Mouse (Mus musculus): Measurements from ENCODE around the gene Bend3.

Gene Bend3

DNA sequence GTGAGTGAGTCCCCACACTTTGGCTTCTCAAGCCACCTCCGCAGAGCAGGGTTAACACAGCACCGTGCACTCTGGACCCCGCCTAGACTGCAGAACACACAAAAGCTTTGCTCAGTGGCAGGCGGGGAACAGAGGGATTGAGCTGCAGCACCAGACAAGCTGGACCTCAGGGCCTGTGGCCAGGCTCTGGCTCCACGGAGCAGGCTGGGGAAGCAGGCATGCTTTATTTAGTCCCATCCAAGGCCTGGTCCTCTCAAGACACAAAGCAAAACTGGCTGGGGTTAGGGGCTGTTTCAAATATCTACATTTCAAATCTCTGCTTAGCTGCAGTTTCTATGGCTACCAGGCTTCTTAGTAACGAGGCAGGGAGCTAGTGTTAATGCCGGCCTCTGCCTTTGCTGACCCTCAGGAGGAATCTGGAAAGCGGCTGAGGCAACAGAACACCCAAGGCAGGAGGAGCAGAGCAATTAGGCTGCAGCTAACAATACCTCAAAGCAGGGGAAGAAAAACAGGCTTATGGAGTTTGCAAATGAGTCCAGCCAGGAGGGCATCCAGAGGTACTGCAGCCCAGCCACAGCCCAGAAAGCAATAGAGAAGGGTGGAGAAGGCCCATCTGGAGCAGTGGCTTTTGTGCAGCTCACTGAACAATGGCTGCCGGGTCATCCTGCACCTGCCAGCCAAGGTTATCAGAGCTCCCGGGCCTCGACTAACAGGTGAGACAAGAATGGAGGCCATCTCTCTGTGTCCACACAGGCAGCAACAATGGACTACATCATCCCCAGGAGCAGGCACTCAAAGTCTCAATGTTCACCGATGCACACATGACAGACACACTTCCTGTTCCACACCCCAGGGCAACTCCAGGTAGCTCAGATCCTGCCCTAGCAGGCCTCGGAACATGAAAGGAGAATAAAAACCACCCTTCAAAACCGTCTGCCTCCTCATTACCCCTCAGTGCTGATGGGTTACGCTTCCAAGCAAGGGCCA lies 48.9 kb downstream of the Bend3 start:
- DNase-seq (ENCODE audit: low read depth, low spot score) = no peak

DNA sequence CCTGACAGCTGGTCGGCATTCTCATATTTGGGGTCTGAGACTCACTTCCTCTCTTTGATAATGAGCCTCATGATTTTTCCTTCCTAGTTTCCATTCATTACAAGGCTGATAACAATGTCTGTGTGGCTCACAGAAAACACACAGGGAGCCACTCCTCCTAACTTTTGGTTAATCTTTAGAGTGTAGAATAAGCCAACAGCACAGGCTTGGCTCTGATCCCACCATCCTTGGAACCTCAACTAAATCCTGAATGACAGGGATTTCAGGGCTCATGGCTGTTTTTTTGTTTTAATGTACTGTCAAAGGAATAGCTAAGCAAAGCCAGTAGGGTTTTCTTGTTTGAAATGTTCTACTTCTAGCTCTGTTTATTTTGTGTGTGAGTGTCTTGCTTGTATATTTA lies 55.8 kb downstream of the Bend3 start:
- no peak for DNase-seq (ENCODE audit: low read depth, low spot score)

DNA sequence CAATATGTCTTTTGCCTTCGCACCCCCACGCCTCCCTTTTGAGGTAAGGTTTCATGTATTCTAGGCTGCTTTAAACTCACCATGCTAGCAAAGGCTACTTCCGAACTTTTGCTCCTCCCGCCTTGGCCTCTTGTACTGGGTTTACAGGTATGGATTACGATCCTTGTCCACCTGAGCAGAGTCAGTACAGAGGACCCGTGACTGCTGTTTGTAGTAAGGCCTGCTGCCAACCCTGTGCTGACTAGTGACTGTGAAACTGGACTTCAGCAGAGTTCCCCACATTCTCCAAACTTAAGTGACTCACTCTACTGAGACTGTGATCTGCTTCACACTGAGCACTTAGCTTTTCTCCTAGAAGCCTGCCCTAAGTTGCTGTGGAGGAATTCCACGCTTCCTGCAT lies 59.0 kb downstream of the Bend3 start:
- peak; percentile 17 for DNase-seq (ENCODE audit: low read depth, low spot score)

DNA sequence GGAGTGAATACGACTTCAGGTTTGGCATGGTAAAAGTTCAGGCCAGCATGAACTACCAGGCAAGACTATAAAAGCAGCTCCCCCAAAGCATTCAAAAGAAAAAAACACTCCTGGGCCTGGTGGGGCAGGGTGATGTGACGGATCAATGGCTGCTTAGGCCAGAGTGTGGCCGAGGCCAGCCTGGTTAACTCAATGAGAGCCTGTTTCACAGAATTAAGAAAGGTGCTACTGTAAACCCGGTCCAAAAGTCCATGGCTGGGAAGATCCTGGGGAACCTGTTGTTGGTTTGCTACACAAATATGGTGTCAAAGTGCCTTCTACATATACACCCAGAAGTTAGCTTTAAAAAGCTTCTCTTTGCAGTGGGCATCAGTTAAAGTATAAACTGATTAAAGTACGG lies 60.2 kb downstream of the Bend3 start:
- DNase-seq (ENCODE audit: low read depth, low spot score) = no peak

DNA sequence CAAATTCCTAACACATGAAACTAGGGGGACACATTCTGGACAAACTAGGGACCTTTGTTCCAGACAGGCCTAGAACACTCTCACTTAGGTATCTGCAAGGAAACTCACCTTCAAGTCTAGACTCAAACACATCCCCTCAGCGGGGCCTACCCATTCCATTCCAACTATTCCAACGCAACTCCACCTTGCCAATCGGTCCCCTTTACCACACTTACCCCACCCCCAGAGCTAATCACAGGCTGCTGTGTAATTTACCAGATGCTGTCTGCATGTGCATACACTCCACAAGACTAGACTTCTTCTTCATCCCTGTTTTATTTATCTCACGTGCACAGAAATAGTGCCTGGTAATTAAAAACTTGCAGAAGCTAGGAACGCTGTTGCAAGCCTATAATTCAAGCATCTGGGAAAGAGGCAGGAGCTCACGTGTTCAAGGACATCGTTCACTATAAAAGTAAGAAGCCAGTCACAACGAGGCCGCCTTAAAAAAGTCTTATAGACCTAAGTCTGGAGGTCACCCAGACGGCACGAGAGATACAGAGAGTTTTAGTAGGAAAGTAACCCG lies 61.2 kb downstream of the Bend3 start:
- no peak for DNase-seq (ENCODE audit: low read depth, low spot score)

DNA sequence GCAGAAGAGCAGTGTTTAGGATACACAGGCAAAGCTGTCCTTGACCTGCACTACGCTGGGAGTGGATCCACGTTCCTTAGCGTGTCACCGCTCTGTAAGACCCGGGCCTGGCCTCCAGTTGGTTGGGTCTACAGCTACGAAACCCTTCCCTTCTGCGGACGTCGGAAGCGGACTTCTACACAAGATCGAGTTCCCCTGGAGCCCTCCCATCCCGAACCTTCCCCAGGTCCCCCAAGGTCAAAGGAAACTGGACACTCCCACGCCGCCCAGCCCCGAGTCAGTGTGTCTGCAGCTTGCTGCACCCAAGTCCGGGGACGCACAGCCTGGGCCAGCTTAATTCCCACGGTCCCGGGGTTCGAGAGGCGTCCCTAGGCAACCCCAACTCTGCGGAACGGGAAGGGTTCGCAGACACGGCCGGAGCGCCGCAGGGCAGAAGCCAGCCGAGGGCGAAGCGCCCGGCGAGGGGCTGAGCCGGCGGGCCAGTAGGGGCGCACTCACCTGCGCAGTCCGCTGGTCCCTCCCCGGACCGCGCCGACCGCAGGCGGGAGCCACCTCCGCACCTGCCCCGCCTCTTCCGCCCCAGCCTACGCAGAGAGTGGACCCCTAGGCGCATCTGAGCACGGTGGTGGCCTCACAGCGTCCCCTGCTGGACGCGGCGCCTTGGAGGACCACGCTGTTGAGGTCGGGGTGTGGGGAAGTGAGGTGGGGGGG lies 62.0 kb downstream of the Bend3 start, which contains the start of gene 1700021F05Rik:
1700021F05Rik (minus strand) TSS at position 553 of the 711 bp plus-strand sequence.
- DNase-seq (ENCODE audit: low read depth, low spot score) = peak; percentile 90

DNA sequence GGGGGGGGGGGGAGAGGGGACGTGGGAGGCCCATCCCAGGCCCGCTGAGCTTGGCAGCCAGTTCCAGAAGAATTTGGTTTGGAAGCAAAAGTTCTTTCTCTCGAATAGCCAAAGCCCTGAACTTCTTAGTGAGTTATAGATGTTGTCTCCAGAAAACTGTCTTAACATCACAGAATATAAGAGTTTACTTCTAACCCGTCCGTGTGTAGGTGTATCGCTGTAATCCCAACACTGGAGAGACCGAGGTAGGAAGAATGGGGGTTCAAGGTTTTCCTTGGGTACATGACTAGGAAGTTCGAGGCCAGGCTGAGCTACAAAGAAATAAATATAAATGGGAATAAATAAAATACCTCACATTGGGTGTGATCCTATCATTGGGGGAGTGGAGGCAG lies 62.5 kb downstream of the Bend3 start:
- no peak for DNase-seq (ENCODE audit: low read depth, low spot score)

DNA sequence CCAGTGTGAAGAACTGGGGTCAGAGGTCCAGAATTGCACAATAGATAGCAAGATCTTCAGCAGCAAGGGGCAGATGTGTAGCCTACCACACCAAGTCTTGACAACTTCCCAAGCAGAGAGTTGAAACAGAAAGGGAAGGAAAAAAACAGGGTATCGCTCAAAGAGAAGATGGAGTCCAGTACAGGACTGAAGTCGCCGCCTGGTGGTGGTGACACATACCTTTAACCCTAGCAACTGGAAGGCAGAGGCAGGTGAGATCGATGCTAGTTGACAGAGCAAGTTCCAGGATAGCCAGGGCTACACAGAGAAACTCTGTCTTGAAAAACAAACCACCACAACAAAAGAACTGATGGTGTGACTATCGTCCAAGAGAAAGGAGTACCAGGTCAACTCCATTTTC lies 70.8 kb downstream of the Bend3 start:
- peak; percentile 26 for DNase-seq (ENCODE audit: low read depth, low spot score)

DNA sequence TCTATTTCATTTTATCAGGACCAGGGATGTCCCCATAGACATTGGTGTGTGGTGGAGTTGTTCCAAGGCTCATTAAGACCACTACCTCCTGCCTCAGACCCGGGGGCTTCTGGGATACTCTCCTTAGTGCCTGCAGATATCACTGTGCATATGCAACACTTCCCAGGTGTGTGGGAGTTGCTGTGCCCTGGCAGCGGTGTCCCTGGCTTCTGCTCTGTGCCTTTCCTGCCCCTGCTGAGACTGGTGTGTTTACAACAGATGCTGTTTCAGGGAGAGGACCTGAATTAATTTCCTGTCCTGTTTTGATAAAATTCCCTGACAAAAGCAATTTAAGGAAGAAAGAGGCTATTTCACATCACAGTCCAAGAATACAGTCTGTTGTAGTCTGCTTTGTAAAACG lies 72.3 kb downstream of the Bend3 start:
- DNase-seq (ENCODE audit: low read depth, low spot score) = no peak

DNA sequence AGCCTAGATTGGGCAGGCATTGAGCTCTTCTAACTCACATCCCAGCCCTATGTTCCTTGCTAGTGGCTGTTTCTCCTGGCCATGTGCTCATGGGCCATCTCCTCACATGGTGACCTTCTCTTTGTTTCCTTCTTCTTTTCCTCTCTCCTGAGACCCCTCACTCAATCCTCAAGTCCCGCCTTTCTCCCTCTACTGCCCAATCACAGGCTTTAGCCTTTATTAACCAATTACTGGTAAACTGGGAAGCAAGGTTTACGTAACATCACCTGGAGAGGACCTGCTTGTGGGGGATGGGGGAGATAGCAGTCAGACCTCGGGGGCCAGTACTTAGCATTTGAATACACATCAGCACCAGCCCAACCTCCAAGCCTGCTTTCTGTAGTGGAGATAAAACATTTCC lies 72.8 kb downstream of the Bend3 start:
- no peak for DNase-seq (ENCODE audit: low read depth, low spot score)

DNA sequence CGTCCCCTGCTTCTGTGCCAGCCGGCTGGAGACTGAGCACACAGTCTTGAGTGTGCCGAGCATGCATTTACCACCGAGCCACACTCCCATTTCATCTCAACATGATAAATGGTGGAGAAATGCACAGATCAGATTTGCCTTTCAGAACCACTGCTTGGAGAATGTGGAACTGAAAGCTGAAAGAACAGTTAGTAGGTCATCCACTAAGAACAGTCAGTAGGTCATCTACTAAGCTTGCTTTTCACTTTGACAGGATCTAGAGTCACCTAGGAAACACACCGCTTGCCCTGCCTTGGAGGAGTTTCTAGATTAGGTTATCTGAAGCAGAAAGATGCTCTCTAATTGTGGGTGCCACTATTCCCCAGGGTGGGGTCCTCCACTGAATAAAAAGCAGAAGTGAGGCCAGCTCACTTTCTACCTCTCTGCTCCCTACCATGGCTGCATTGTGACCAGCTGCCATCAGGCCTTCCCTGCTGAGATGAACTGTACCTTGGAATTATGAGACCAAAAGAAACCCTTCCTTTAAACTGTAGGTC lies 79.1 kb downstream of the Bend3 start:
- DNase-seq (ENCODE audit: low read depth, low spot score) = no peak

DNA sequence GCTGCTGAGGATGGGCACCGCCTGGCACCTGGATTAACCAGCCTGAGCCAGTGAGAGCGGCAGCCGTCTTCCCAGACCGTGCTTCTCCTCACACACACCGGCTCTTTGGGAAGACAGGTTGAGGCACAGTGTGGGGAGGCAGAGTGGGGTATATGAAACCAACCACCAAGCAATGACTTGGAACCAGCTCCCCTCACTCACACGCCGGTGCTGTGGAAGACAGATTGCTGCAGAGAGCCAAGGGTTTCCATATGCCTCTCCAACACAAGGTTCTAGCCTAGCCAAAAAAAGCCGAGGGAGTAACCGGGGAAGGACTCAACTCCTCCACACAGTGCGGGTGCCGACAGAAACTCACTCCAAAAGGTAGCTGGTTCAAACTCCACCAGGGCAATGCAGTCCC lies 80.7 kb downstream of the Bend3 start:
- DNase-seq (ENCODE audit: low read depth, low spot score) = no peak

DNA sequence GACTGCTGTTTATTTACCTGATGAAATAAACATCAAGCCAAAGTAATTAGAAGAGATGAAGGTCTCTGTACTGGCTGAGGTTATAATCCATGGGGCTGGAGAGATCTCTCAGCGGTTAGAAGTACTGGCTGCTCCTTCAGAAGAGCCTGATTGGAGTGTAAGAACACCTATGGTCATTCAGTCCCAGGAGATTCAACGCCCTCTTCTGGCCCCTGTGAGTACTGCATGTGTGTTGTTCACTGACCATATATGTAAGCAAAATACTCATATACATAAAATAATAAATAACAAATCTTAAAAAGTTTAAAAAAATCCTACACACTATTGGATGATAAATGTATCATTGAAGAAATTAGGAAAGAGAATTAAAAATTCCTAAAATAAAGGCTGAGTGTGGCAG lies 82.1 kb downstream of the Bend3 start:
- DNase-seq (ENCODE audit: low read depth, low spot score) = peak; percentile 26

DNA sequence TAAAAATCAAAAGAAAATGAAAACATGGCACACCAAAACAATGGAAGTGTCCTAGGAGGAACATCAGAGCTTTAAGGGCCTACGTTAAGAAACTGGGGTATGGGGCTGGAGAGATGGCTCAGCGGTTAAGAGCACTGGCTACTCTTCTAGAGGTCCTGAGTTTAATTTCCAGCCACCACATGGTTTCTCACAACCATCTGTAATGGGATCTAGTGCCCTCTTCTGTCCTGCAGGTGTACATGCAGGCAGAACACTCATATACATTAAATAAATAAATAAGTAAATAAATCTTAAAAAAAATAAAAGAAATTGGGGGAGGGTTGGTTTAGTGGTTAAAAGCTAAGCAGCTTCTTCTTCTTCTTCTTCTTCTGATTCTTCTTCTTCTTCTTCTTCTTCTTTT lies 82.7 kb downstream of the Bend3 start:
- no peak for DNase-seq (ENCODE audit: low read depth, low spot score)
